Mouse (Mus musculus) testis, adult 2 months (tissue): ENCODE data around the gene Mlec. TPM values are rescaled to one million over a fixed set of nuclear protein-coding genes. Genes with fewer than 3 reads are reported as not detected.

Experiments
- H3K27ac ChIP-seq: fragments of 200-500 bp; 2 replicates; pipeline ENCODE4 v1.5.1; 2012; ENCODE audit warnings: low read depth, low read length; ENCODE audit not compliant: control insufficient read depth, insufficient read depth
- H3K27me3 ChIP-seq: fragments of 200-500 bp; 2 replicates; pipeline ENCODE4 v1.6.1; 2012; ENCODE audit warnings: mild to moderate bottlenecking, low read length, moderate library complexity; ENCODE audit not compliant: control insufficient read depth, insufficient read depth
- H3K36me3 ChIP-seq: fragments of 200-500 bp; 2 replicates; pipeline ENCODE4 v1.6.1; 2012; ENCODE audit warnings: mild to moderate bottlenecking, low read length; ENCODE audit not compliant: control insufficient read depth, insufficient read depth
- H3K4me1 ChIP-seq: fragments of 200-500 bp; 2 replicates; pipeline ENCODE4 v1.6.1; 2012; ENCODE audit warnings: low read length; ENCODE audit not compliant: control insufficient read depth, insufficient read depth
- H3K4me3 ChIP-seq: fragments of 200-500 bp; 2 replicates; pipeline ENCODE4 v1.5.1; 2012; ENCODE audit warnings: low read depth, mild to moderate bottlenecking, low read length, moderate library complexity, mixed read lengths; ENCODE audit not compliant: control insufficient read depth
- CTCF ChIP-seq: fragments of 200-500 bp; IDR thresholded peaks from 2 replicates; pipeline ENCODE4 v1.5.1; 2012; ENCODE audit warnings: low read depth, mild to moderate bottlenecking, inconsistent platforms, low read length, moderate library complexity; ENCODE audit not compliant: control insufficient read depth, insufficient read depth, insufficient replicate concordance
- POLR2A ChIP-seq: fragments of 200-500 bp; IDR thresholded peaks from 2 replicates; pipeline ENCODE4 v1.6.1; 2012; ENCODE audit warnings: low read depth, mild to moderate bottlenecking, inconsistent platforms, low read length, moderate library complexity; ENCODE audit not compliant: control insufficient read depth
- polyA plus RNA-seq: library from polyadenylated mRNA; depleted of rRNA; stranded (reverse); fragments of >200 nt; gene quantifications from 2 replicates; pipeline ENCODE4 v1.2.3, GENCODE M21; 2012

Mlec gene
- polyA plus RNA-seq, 1 experiment, result 115 TPM

- TF ChIP-seq CTCF (no peak), POLR2A (no peak)
- Histone ChIP-seq H3K27ac (peak within 1 kb of the TSS; percentile 26; the same call in 1 of the 2 replicates), H3K27me3 (no peaks in the 10 kb centered on the region; the same call in 1 of the 2 replicates), H3K4me1 (peaks cover 10% of the 10 kb centered on the region), H3K36me3 (no peaks in the 10 kb centered on the region), H3K4me3 (peak within 1 kb of the TSS; percentile 49)
Measured at GRCm38 (mm10) chr5:115193669-115194625, 36.0 kb upstream of the Mlec start, which contains the start of gene Cabp1. Gene Cabp1 (minus strand): TSS chr5:115194381.

GRCm38 (mm10) chr5:115193226-115193625 lies 35.2 kb upstream of the Mlec start:
- H3K27me3 ChIP-seq, result no peaks in the 10 kb centered on the region; the same call in 1 of the 2 replicates
- H3K4me3 ChIP-seq, result peak overlapping the region; percentile 49
- H3K27ac ChIP-seq, result peak overlapping the region; percentile 26; the same call in 1 of the 2 replicates
- no peak for TF ChIP-seq CTCF
- no peak for TF ChIP-seq POLR2A
- peaks cover 10% of the 10 kb centered on the region for H3K4me1 ChIP-seq
- no peaks in the 10 kb centered on the region for H3K36me3 ChIP-seq

- H3K4me1 ChIP-seq, result peaks cover 10% of the 10 kb centered on the region
Measured at GRCm38 (mm10) chr5:115192828-115193195, 34.8 kb upstream of the Mlec start.

GRCm38 (mm10) chr5:115191880-115192827 lies 34.2 kb upstream of the Mlec start:
- no peak overlapping the region for H3K27ac ChIP-seq
- no peaks in the 10 kb centered on the region for H3K36me3 ChIP-seq
- TF ChIP-seq POLR2A (no peak), CTCF (no peak)
- no peak overlapping the region for H3K4me3 ChIP-seq
- peaks cover 16% of the 10 kb centered on the region for H3K4me1 ChIP-seq
- no peaks in the 10 kb centered on the region; the same call in 1 of the 2 replicates for H3K27me3 ChIP-seq

More at GRCm38 (mm10) chr5:115192828-115193195, 34.8 kb upstream of the Mlec start:
- Histone ChIP-seq H3K36me3 (no peaks in the 10 kb centered on the region), H3K27ac (no peak overlapping the region), H3K4me3 (no peak overlapping the region), H3K27me3 (no peaks in the 10 kb centered on the region; the same call in 1 of the 2 replicates)
- TF ChIP-seq POLR2A (no peak), CTCF (no peak)

- no peaks in the 10 kb centered on the region; the same call in 1 of the 2 replicates for H3K27me3 ChIP-seq
- H3K4me1 ChIP-seq, result peaks cover 25% of the 10 kb centered on the region
- no peak overlapping the region for H3K4me3 ChIP-seq
- H3K27ac ChIP-seq, result no peak overlapping the region
- no peak for TF ChIP-seq POLR2A
- TF ChIP-seq CTCF, result no peak
- H3K36me3 ChIP-seq, result no peaks in the 10 kb centered on the region
Measured at GRCm38 (mm10) chr5:115190081-115190480, 32.1 kb upstream of the Mlec start.

GRCm38 (mm10) chr5:115188824-115189223 lies 30.8 kb upstream of the Mlec start:
- no peaks in the 10 kb centered on the region for H3K36me3 ChIP-seq
- H3K27me3 ChIP-seq, result no peaks in the 10 kb centered on the region; the same call in 1 of the 2 replicates
- no peak overlapping the region for H3K27ac ChIP-seq
- H3K4me3 ChIP-seq, result no peak overlapping the region
- peaks cover 34% of the 10 kb centered on the region for H3K4me1 ChIP-seq
- TF ChIP-seq CTCF, result peak; percentile 93; the same call in 1 of the 2 replicates
- TF ChIP-seq POLR2A, result no peak
